Mouse (Mus musculus) layer of hippocampus, postnatal 10 days (tissue): Measurements from ENCODE around the gene Wif1. TPM values are rescaled to one million over a fixed set of nuclear protein-coding genes. Genes with fewer than 3 reads are reported as not detected.

Experiments
- DNase-seq, 2 experiments: peaks; one replicate each; pipeline ENCODE4 v3.0.0; 2021; ENCODE audit warnings: low spot score in 2 of 2
- total RNA-seq, 2 experiments: library from RNA; stranded (reverse); gene quantifications; 2 replicates each; pipeline ENCODE4 v1.2.3; 2021

Gene Wif1
- total RNA-seq, 2 experiments from 2014 or later: 2.2 to 2.7 TPM

- DNase-seq: no peak
These were observed 34.2 kb downstream of the Wif1 start for GRCm38 (mm10) chr10:121068003-121068402.

DNA sequence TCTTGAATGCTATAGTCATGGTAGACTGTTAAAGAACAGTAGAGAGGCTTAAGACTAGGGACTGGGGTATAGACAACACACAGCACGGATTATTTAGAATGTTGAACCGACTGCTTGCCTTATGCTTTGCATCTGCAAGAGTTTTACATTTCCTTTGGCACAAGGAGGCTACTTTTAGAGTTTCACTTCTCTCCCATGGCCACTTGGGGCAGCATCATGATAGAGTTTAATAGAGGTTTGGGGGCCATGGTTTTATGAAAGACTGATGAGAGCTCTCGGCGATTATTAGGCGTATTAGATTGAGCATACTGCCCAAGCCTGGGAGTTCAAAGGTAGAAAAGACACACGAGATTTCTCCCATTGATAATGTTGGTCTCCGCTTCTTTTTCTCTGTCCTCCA lies 37.0 kb downstream of the Wif1 start:
- no peak for DNase-seq

- no peak for DNase-seq
These were observed 46.7 kb downstream of the Wif1 start for GRCm38 (mm10) chr10:121080500-121080899.

DNA sequence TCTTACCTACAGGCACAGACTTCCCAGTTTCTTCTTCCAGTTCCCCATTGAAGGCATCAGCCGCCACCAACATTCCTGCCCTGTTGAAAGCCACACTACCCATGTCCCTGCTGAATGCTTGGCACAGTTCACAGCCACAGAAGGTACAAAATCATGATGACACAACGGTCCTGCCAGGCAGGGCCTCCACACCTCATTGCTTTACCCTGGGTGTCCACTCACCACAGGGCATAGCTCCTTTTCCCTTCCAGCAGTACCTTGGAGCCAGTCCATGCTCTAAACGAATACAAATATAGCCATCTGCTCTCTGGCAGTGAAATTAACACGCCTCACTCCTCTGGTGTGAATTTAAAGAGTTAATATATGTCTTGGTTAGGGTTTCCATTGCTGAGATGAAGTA lies 49.1 kb downstream of the Wif1 start:
- no peak for DNase-seq

DNA sequence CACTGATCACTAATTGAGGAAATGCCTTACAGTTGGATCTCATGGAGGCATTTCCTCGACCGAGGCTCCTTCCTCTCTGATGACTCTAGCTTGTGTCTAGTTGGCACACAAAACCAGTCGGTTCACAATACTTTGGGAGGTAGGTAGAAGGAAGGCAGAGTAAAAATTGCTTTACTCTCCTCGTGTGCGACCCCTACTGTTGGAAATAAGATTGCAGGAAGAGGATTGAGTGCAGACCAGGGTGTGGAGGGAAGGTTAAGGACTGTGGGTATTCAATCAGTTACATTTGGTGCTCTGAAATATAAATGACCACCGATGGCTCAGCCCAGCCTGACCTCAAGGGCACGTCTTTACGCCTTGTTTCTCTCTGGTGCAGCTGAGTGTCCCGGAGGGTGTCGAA lies 49.8 kb downstream of the Wif1 start:
- DNase-seq: no peak

- DNase-seq: no peak
These were observed 54.9 kb downstream of the Wif1 start for GRCm38 (mm10) chr10:121088679-121089078.

DNA sequence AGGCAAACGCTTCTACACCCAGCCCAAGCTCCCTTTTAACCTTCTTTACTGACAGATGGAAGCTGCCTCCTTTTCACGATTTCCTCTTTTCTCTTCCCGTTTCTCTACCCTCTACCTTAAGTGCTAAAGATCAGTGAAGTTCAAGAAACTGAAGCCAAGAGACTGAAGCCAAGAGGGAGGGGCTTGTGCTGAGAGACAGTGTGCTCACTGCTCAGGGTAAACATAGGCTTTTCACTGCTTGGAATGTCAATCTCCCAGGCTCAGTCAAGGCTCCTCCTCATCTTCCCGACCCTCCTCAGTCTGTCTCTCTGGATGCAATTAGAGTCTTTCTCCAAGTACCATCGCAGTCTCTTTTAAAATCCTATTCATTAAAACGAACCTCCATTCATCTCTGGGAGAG lies 55.6 kb downstream of the Wif1 start:
- DNase-seq: no peak

DNA sequence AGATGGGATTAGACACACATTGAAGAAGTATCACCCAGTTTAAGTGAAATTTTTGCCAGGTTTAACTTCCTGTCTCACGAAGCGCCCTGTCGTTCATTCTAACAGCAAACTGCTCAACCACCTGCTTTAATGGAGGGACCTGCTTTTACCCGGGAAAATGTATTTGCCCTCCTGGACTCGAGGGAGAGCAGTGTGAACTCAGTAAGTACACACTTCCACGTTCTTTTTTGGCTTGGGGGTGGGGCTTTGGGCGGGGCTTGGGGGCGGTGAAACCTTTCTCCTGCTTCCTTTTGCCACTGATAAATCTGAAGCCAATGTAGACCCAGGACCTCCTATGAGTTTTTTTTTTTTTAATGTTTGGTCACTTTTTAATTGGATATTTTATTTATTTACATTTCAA lies 56.2 kb downstream of the Wif1 start:
- DNase-seq: no peak

GRCm38 (mm10) chr10:121095948-121096347 lies 62.2 kb downstream of the Wif1 start:
- no peak for DNase-seq

DNA sequence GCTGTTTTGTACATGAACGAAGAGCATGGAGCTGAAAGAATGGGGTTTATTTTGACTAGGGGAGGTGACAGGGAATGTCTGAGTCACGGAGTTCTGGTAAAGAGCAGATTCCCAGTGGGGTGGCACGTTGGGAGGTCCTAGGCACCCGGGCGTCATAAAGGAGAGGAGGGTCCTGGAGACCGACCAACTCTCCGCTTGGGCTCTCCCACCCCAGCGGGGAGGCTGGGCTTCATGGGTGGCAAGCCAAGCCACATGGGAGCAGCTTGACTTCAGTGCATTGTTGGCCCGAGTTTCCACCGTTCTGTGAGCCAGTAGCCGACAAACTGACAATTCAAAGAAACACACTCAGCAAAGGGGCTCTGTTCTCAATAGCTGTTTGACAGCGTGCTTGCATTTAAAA lies 64.5 kb downstream of the Wif1 start:
- peak in 1 of 2 experiments; percentile 21 for DNase-seq

- no peak for DNase-seq
These were observed 65.9 kb downstream of the Wif1 start for GRCm38 (mm10) chr10:121099658-121100057.

- DNase-seq: no peak
These were observed 82.4 kb downstream of the Wif1 start for GRCm38 (mm10) chr10:121116115-121116514.

DNA sequence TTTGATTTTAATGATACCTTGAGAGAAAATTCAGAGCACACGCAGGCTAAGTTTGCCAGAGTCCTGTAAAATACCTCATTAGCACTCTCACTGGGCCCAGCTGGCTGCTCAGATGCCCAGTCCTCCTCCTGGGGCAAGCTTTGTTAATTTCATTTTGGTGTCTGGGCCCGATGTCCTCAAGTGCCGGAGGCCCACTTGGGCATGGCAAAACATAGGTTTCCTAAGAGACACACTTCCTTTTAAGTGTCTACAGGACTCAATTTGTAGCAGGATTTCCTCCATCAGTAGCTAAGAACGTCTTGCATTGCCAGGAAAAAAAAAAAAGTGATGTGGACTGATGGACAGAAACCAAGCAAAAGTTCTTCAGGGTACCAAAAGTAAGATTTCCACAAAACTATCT lies 82.9 kb downstream of the Wif1 start:
- DNase-seq: no peak

GRCm38 (mm10) chr10:121120751-121121150 lies 87.0 kb downstream of the Wif1 start:
- DNase-seq: no peak

- peak in 1 of 2 experiments; percentile 24 for DNase-seq
These were observed 90.7 kb downstream of the Wif1 start for GRCm38 (mm10) chr10:121124481-121124880.

- peak; percentile 35 to 48 for DNase-seq
These were observed 95.5 kb downstream of the Wif1 start for GRCm38 (mm10) chr10:121129000-121129925.

Other genes with a start within 250 kb of the Wif1 start
- 1 to 10 TPM; 4.7 to 5.3 TPM for gene Msrb3, start 134.9 kb upstream of the Wif1 start, total RNA-seq
- 10 to 100 TPM; 30.7 to 32.8 TPM for gene Lemd3, start 54.6 kb upstream of the Wif1 start, total RNA-seq